Mouse (Mus musculus) testis, adult 2 months (tissue): Measurements from ENCODE around the gene Tsen54.

Source experiments
- CTCF ChIP-seq: fragments of 200-500 bp; IDR thresholded peaks from 2 replicates; pipeline ENCODE4 v1.5.1; 2012; ENCODE audit warnings: low read depth, mild to moderate bottlenecking, inconsistent platforms, low read length, moderate library complexity; ENCODE audit not compliant: control insufficient read depth, insufficient read depth, insufficient replicate concordance
- POLR2A ChIP-seq: fragments of 200-500 bp; IDR thresholded peaks from 2 replicates; pipeline ENCODE4 v1.6.1; 2012; ENCODE audit warnings: low read depth, mild to moderate bottlenecking, inconsistent platforms, low read length, moderate library complexity; ENCODE audit not compliant: control insufficient read depth

- no peak for TF ChIP-seq POLR2A
- TF ChIP-seq CTCF: no peak
These were observed 14.5 kb downstream of the Tsen54 start for GRCm38 (mm10) chr11:115829036-115829435.
